Mouse (Mus musculus) colon, adult 2 months (tissue): ENCODE results near the gene Gabrr2. TPM values are rescaled to one million over a fixed set of nuclear protein-coding genes. Genes with fewer than 3 reads are reported as not detected.

Experiments used
- polyA plus RNA-seq: library from polyadenylated mRNA; depleted of rRNA; stranded (reverse); fragments of >200 nt; gene quantifications from 2 replicates; pipeline ENCODE4 v1.2.3, GENCODE M21; 2012; rRNA removed

The Gabrr2 gene
- 0.34 and 0.76 TPM in 2 replicates for polyA plus RNA-seq

GRCm38 (mm10) chr4:33062981-33063380 lies at the start of gene Gabrr2:
TSS of gene Gabrr2 (plus strand) at chr4:33062999.

GRCm38 (mm10) chr4:33031195-33031960 lies 31.4 kb upstream of the Gabrr2 start, which contains the start of gene Ube2j1:
TSS of gene Ube2j1 (plus strand) at chr4:33031416.

GRCm38 (mm10) chr4:33132221-33132620 lies 69.4 kb downstream of the Gabrr2 start, which contains the start of gene Gabrr1:
TSS of gene Gabrr1 (plus strand) at chr4:33132521.

Other genes starting within 250 kb of the Gabrr2 start
- 0.70 and 0.73 TPM in 2 replicates for gene Ankrd6, start 112.2 kb upstream of the Gabrr2 start, polyA plus RNA-seq
- 0.79 and 0.91 TPM in 2 replicates for gene Rragd, start 80.0 kb upstream of the Gabrr2 start, polyA plus RNA-seq
- 14.6 and 16.7 TPM in 2 replicates for gene Ube2j1, start 31.6 kb upstream of the Gabrr2 start, polyA plus RNA-seq
- 0.06 TPM in 1 of 2 replicates, not detected in the other for gene Gabrr1, start 69.5 kb downstream of the Gabrr2 start, polyA plus RNA-seq
- 7.0 and 7.6 TPM in 2 replicates for gene Pm20d2, start 126.7 kb downstream of the Gabrr2 start, polyA plus RNA-seq
- 0.38 and 0.41 TPM in 2 replicates for gene Srsf12, start 146.0 kb downstream of the Gabrr2 start, polyA plus RNA-seq
- 106 and 120 TPM in 2 replicates for gene Pnrc1, start 227.2 kb downstream of the Gabrr2 start, polyA plus RNA-seq
- 1.7 and 1.9 TPM in 2 replicates for gene Rngtt, start 247.3 kb downstream of the Gabrr2 start, polyA plus RNA-seq